Mouse (Mus musculus): ENCODE results near the gene Hist1h2bh. TPM values are rescaled to one million over a fixed set of nuclear protein-coding genes. Genes with fewer than 3 reads are reported as not detected.
"Not testable (repeated sequence)": the region's sequence is repeated elsewhere in the genome, so short reads cannot be mapped to it uniquely, and the experiment has no call there.

Hist1h2bh gene
- polyA plus RNA-seq, 1 experiment from 2014 or later: 0.37 TPM

GRCm38 (mm10) chr13:23571504-23572217 lies 28.5 kb upstream of the Hist1h2bh start:
- H3K27ac ChIP-seq (replicated peaks): peak overlapping the region; percentile 97
- not testable (repeated sequence) for H3K27me3 ChIP-seq; H3K36me3 ChIP-seq; H3K9me3 ChIP-seq; ATAC-seq (replicated peaks)
- peak overlapping the region; percentile 50 for H3K4me3 ChIP-seq
- H3K4me2 ChIP-seq (replicated peaks): peak overlapping the region; percentile 64
- peaks cover 31% of the 10 kb centered on the region for H3K4me1 ChIP-seq
- H3K9ac ChIP-seq (replicated peaks): peak overlapping the region; percentile 69
- WGBS: 0% methylated on average over 20 of the region's 34 CpGs

- Histone ChIP-seq H3K27me3 (no peaks in the 10 kb centered on the region), H3K4me3 (peak within 1 kb of the TSS; percentile 50), H3K27ac (replicated peaks) (peak within 1 kb of the TSS; percentile 97), H3K4me1 (peaks cover 25% of the 10 kb centered on the region), H3K9ac (replicated peaks) (peak within 1 kb of the TSS; percentile 69), H3K36me3 (no peaks in the 10 kb centered on the region), H3K4me2 (replicated peaks) (peak within 1 kb of the TSS; percentile 64), H3K9me3 (no peaks in the 10 kb centered on the region)
- WGBS: under 1% methylated on average over 18 of the region's 18 CpGs
- peak; percentile 93 for ATAC-seq (replicated peaks)
Observed at GRCm38 (mm10) chr13:23571022-23571503, 27.9 kb upstream of the Hist1h2bh start, which contains the start of the genes Hist1h2ae and Hist1h2bg. Gene Hist1h2ae, minus strand, starts transcription at chr13:23571220. Gene Hist1h2bg, plus strand, starts transcription at chr13:23571396.

DNA sequence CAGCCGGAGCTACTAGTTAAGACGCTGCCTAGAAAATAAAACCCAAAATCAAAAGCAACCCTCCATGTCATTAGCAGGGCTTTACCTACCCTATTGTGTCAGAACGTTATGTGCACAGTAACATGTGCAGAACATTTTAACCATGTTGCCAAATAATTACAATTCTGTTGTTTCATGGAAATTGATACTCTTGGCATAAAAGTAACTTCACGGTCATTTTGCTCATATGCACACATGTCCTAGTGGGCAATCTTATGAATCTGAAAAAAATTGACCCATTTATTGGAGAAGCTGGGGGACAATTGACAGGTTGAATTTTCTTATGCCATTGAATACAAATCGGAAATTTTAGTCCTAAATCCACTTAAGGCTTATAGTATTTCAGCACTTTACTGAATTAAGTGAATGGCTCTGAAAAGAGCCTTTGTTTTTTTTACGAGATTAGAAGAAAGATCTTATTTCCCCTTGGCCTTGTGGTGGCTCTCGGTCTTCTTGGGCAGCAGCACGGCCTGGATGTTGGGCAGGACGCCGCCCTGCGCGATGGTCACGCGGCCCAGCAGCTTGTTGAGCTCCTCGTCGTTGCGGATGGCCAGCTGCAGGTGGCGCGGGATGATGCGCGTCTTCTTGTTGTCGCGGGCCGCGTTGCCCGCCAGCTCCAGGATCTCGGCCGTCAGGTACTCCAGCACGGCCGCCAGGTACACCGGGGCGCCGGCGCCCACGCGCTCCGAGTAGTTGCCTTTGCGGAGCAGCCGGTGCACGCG lies 27.2 kb upstream of the Hist1h2bh start:
- peak overlapping the region; percentile 50 for H3K4me3 ChIP-seq
- H3K4me1 ChIP-seq: peaks cover 24% of the 10 kb centered on the region
- not testable (repeated sequence) for H3K9me3 ChIP-seq, H3K27me3 ChIP-seq, H3K36me3 ChIP-seq
- ATAC-seq (replicated peaks): peak; percentile 11
- H3K4me2 ChIP-seq (replicated peaks): peak overlapping the region; percentile 64
- H3K27ac ChIP-seq (replicated peaks): peak overlapping the region; percentile 97
- WGBS: under 1% methylated on average over 27 of the region's 41 CpGs
- H3K9ac ChIP-seq (replicated peaks): peak overlapping the region; percentile 54

DNA sequence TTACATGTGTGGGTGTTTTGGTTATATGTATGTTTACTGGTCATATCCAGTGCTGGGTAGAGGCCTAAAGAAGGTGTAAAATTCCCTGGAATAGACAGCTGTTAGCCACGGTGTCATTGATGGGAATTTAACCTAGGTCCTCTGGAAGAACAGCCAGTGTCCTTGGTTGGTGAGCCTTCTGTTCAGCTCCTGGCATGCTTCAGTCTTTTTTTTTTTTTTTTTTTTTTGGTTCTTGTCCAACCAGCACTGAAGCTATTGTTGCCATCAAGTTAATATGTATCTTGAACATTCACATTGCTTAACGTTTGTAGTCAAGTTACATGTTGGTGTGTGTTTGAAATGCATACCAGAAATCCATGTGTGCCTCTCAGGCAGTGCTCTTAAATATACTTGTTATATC lies 21.3 kb upstream of the Hist1h2bh start:
- Histone ChIP-seq H3K36me3 (no peaks in the 10 kb centered on the region), H3K27me3 (no peaks in the 10 kb centered on the region), H3K9me3 (no peaks in the 10 kb centered on the region), H3K27ac (replicated peaks) (peak overlapping the region; percentile 97; the same call in 1 of the 2 replicates), H3K4me1 (peaks cover 9% of the 10 kb centered on the region; the same call in 1 of the 2 replicates), H3K4me3 (no peak overlapping the region), H3K9ac (replicated peaks) (no peak overlapping the region), H3K4me2 (replicated peaks) (no peak overlapping the region)
- 90% methylated on average over 2 of the region's 2 CpGs for WGBS
- no peak for ATAC-seq (replicated peaks)

DNA sequence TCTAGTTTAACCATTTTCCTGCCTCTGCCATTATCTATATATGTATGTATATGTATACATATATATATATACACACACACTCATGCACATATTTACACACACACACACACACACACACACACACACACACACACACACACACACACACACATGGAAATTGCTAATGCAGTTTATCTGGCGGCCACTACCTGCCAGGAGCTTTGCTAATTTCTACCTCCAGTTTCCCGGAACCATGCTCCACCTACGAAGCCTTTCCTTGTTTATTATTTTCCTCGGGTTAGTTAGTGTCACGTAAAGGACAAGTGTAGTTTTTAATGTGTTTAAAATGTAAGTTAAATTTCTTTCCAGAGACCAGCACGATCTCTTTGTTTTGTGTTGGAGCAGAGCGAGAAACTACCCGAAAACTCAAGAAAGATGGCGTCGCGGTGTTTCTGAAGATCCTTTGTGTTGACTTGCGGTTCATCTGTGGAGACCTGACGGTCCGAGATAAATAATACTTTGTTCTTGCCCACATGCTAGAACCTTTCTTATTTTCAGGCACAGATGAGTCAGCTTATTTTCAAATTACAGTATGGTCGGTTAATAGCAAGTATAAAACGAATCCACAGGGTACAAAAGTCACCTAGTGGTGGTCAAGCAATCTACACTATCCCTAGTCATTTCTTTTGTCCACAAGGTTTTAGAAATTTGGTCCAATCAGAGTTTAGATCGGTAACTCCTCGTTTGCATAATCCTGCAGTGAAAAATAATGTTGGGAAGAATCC lies 19.7 kb upstream of the Hist1h2bh start:
- peaks cover 9% of the 10 kb centered on the region; the same call in 1 of the 2 replicates for H3K4me1 ChIP-seq
- under 1% methylated on average over 18 of the region's 18 CpGs for WGBS
- no peaks in the 10 kb centered on the region for H3K9me3 ChIP-seq
- ATAC-seq (replicated peaks): peak; percentile 50
- H3K4me2 ChIP-seq (replicated peaks): peak overlapping the region; percentile 65
- peak overlapping the region; percentile 50 for H3K4me3 ChIP-seq
- peak overlapping the region; percentile 56 for H3K9ac ChIP-seq (replicated peaks)
- peak overlapping the region; percentile 97 for H3K27ac ChIP-seq (replicated peaks)
- no peaks in the 10 kb centered on the region for H3K27me3 ChIP-seq
- no peaks in the 10 kb centered on the region for H3K36me3 ChIP-seq

DNA sequence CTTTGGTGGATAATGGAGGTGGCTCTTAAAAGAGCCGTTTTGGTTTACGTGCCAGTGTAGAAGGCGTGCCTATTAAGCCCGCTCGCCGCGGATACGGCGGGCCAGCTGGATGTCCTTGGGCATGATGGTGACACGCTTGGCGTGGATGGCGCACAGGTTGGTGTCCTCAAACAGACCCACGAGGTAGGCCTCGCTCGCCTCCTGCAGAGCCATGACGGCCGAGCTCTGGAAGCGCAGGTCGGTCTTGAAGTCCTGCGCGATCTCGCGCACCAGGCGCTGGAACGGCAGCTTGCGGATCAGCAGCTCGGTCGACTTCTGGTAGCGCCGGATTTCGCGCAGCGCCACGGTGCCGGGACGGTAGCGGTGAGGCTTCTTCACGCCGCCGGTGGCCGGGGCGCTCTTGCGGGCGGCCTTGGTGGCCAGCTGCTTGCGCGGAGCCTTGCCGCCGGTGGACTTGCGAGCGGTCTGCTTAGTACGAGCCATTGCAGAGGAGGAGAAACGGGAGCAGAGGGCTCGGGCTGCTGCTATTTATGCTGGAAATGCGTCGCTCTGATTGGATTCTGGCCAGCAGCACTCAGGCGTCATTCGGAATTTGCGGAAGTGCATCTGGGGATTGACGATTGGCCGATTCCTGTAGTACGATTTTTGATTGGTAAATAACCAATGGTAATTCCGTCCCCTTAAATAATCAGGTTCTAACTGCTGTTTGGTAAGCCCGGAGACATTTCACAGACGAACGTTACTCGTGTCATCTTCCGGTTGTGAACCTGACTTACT lies 18.9 kb upstream of the Hist1h2bh start, which contains the start of gene Hist1h3e:
Gene Hist1h3e, minus strand, starts transcription at position 487 of the 777 bp plus-strand sequence.
- ATAC-seq (replicated peaks): peak; percentile 95
- under 1% methylated on average over 37 of the region's 67 CpGs for WGBS
- H3K9ac ChIP-seq (replicated peaks): peak within 1 kb of the TSS; percentile 72
- peak within 1 kb of the TSS; percentile 97 for H3K27ac ChIP-seq (replicated peaks)
- not testable (repeated sequence) for H3K9me3 ChIP-seq, H3K27me3 ChIP-seq, H3K4me1 ChIP-seq, H3K36me3 ChIP-seq
- H3K4me3 ChIP-seq: peak within 1 kb of the TSS; percentile 50
- peak within 1 kb of the TSS; percentile 65 for H3K4me2 ChIP-seq (replicated peaks)

GRCm38 (mm10) chr13:23561531-23561882 lies 18.3 kb upstream of the Hist1h2bh start:
- H3K27ac ChIP-seq (replicated peaks): peak overlapping the region; percentile 97
- H3K36me3 ChIP-seq; ATAC-seq (replicated peaks); H3K27me3 ChIP-seq; H3K9me3 ChIP-seq: not testable (repeated sequence)
- 0% methylated on average over 2 of the region's 5 CpGs for WGBS
- peaks cover 14% of the 10 kb centered on the region for H3K4me1 ChIP-seq
- H3K9ac ChIP-seq (replicated peaks): peak overlapping the region; percentile 72
- peak overlapping the region; percentile 41 for H3K4me2 ChIP-seq (replicated peaks)
- peak overlapping the region; percentile 50 for H3K4me3 ChIP-seq

- Histone ChIP-seq H3K4me1 (peaks cover 17% of the 10 kb centered on the region), H3K4me2 (replicated peaks) (peak overlapping the region; percentile 15; the same call in 1 of the 2 replicates)
- H3K9ac ChIP-seq (replicated peaks); H3K4me3 ChIP-seq; H3K27me3 ChIP-seq; H3K36me3 ChIP-seq; H3K9me3 ChIP-seq; ATAC-seq (replicated peaks); H3K27ac ChIP-seq (replicated peaks): not testable (repeated sequence)
- 10% methylated on average over 2 of the region's 2 CpGs for whole genome bisulfite sequencing
Observed at GRCm38 (mm10) chr13:23560699-23561098, 17.5 kb upstream of the Hist1h2bh start.

GRCm38 (mm10) chr13:23556906-23557305 lies 13.7 kb upstream of the Hist1h2bh start:
- H3K9ac ChIP-seq (replicated peaks): no peak overlapping the region
- H3K36me3 ChIP-seq: no peaks in the 10 kb centered on the region
- peak overlapping the region; percentile 97; the same call in 1 of the 2 replicates for H3K27ac ChIP-seq (replicated peaks)
- WGBS: 68% methylated on average over 3 of the region's 3 CpGs
- H3K4me3 ChIP-seq: no peak overlapping the region
- H3K4me2 ChIP-seq (replicated peaks): no peak overlapping the region
- ATAC-seq (replicated peaks): no peak
- H3K4me1 ChIP-seq: peaks cover 28% of the 10 kb centered on the region
- no peaks in the 10 kb centered on the region for H3K9me3 ChIP-seq
- H3K27me3 ChIP-seq: no peaks in the 10 kb centered on the region

DNA sequence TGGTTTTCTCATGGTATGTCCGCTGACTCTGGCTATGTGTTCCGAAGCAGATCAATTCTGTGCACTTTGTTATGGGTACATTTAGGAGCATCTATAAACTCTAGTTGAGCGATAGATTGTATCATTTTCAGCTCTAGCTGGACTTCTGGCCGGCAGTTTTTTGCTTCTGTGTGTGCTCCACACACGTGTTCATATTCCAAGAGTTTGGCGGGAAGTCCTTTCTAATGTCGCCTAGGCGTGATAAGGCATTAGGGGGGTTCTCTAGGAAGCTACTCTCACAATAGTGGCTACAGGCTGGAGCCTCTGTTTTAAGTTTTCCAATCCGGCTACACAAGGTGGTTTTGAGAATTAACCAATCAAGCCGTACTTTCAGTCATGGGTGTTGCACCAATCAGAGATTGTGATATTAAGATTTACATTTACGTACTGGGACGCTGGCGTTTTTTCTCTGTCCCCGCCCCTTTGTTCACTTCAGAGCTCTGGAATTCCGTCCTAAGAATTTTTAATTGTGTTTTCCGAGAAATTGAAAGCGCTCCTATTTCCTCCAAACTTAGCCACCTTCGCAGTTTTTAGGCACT lies 12.7 kb upstream of the Hist1h2bh start:
- peak overlapping the region; percentile 78 for H3K9ac ChIP-seq (replicated peaks)
- peak overlapping the region; percentile 57 for H3K4me3 ChIP-seq
- H3K4me1 ChIP-seq: peaks cover 35% of the 10 kb centered on the region
- WGBS: under 1% methylated on average over 18 of the region's 18 CpGs
- ATAC-seq (replicated peaks): peak; percentile 84
- peak overlapping the region; percentile 97 for H3K27ac ChIP-seq (replicated peaks)
- no peaks in the 10 kb centered on the region for H3K36me3 ChIP-seq
- no peaks in the 10 kb centered on the region for H3K9me3 ChIP-seq
- no peaks in the 10 kb centered on the region for H3K27me3 ChIP-seq
- H3K4me2 ChIP-seq (replicated peaks): peak overlapping the region; percentile 99

Data from forebrain, embryonic 15.5 days (tissue).